Mouse (Mus musculus) ES-E14 (cell line): Measurements from ENCODE around the gene Rap2c. TPM values are rescaled to one million over a fixed set of nuclear protein-coding genes. Genes with fewer than 3 reads are reported as not detected.

Experiments used
- DNase-seq: peaks from one replicate; pipeline ENCODE4 v3.0.0-alpha.2; 2013; ENCODE audit warnings: low read depth, low spot score
- H3K27ac ChIP-seq: 2 replicates; pipeline ENCODE4 v1.5.1; 2012; ENCODE audit warnings: low read depth, mild to moderate bottlenecking, low read length, moderate library complexity, mixed read lengths; ENCODE audit not compliant: poor library complexity, insufficient read depth, severe bottlenecking
- H3K36me3 ChIP-seq: 2 replicates; pipeline ENCODE4 v1.6.1; 2012; ENCODE audit warnings: mild to moderate bottlenecking, low read length, moderate library complexity, mixed read lengths; ENCODE audit not compliant: control insufficient read depth, poor library complexity, insufficient read depth, severe bottlenecking
- H3K4me1 ChIP-seq, 2 experiments: fragments of 150-350 bp in 1 of 2; sonication (generic) in 1 of 2; 2 replicates each; pipeline ENCODE4 v1.6.1; 2012; ENCODE audit warnings: low read length in 2 of 2, mild to moderate bottlenecking in 1 of 2, mixed read lengths in 1 of 2; ENCODE audit not compliant: control insufficient read depth in 2 of 2, insufficient read depth in 2 of 2, poor library complexity in 1 of 2
- H3K4me3 ChIP-seq, 2 experiments: fragments of 150-350 bp in 1 of 2; sonication (generic) in 1 of 2; 2 replicates each; pipeline ENCODE4 v1.5.1; 2012; ENCODE audit warnings: low read length in 2 of 2, low read depth in 1 of 2, mild to moderate bottlenecking in 1 of 2, mixed read lengths in 1 of 2; ENCODE audit not compliant: insufficient read depth in 1 of 2, poor library complexity in 1 of 2, severe bottlenecking in 1 of 2
- H3K9ac ChIP-seq: 2 replicates; pipeline ENCODE4 v1.6.1; 2012; ENCODE audit warnings: low read depth, mild to moderate bottlenecking, low read length, mixed read lengths; ENCODE audit not compliant: poor library complexity, insufficient read depth, severe bottlenecking
- H3K9me3 ChIP-seq: fragments of 150-350 bp; sonication (generic); 2 replicates; pipeline ENCODE4 v1.6.1; 2012; ENCODE audit warnings: low read depth, mild to moderate bottlenecking, low read length; ENCODE audit not compliant: control insufficient read depth, insufficient read depth
- CHD2 ChIP-seq: IDR thresholded peaks from 2 replicates; pipeline ENCODE4 v1.6.1; 2014; ENCODE audit warnings: mild to moderate bottlenecking, low read depth, low read length, inconsistent platforms
- HCFC1 ChIP-seq: IDR thresholded peaks from 2 replicates; pipeline ENCODE4 v1.6.1; 2012; ENCODE audit warnings: low read length, inconsistent platforms, borderline replicate concordance; ENCODE audit not compliant: insufficient read depth
- MAFK ChIP-seq: IDR thresholded peaks from 2 replicates; pipeline ENCODE4 v1.6.1; 2014; ENCODE audit warnings: mild to moderate bottlenecking, low read depth, low read length, inconsistent platforms; ENCODE audit not compliant: insufficient read depth
- ZC3H11A ChIP-seq: IDR thresholded peaks from 2 replicates; pipeline ENCODE4 v1.6.1; 2012; ENCODE audit warnings: low read depth, mild to moderate bottlenecking, inconsistent platforms, low read length, borderline replicate concordance
- ZNF384 ChIP-seq: IDR thresholded peaks from 2 replicates; pipeline ENCODE4 v1.6.1; 2012; ENCODE audit warnings: low read depth, low read length, inconsistent platforms
- in situ Hi-C, 2 experiments: fragments of 600-800 bp; cut with MboI; formaldehyde crosslinking; loops; one replicate each; pipeline ENCODE4 v1.15.1; 2025; ENCODE audit warnings: low sequenced_read_pairs in 2 of 2, inconsistent platforms in 1 of 2; ENCODE audit not compliant: unreplicated experiment in 2 of 2
- total RNA-seq: library from RNA; depleted of rRNA; stranded (reverse); fragments of 300-350 nt; gene quantifications from 2 replicates; pipeline ENCODE4 v1.2.3, GENCODE M21; 2012

The Rap2c gene
- total RNA-seq, 1 experiment = 13.8 TPM

DNA sequence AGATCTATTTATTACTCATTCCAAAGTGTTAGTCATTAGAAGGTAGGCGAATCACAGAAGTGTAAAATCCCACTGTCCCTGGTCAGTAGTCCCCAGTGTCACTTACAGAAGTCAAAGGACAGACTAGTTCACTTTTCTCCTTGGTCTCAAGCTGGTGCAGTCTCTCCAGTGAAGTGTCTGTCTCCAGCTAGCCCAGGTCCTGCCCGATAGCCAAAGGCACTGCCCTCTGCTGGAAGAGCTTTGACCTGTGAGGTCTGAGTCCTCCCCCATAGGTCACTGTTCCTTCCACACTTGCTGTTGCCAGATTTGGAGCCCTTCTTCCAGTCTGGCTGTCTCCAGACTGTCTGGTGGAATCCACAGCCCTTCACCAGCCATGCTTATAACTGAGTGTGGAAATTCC is 2.1 kb upstream of the Rap2c start:
- DNase-seq = no peak
- H3K27ac ChIP-seq = no peak overlapping the region
- H3K36me3 ChIP-seq = no peaks in the 10 kb centered on the region
- TF ChIP-seq MAFK = no peak
- TF ChIP-seq ZC3H11A = no peak
- TF ChIP-seq ZNF384 = no peak
- TF ChIP-seq HCFC1 = no peak
- TF ChIP-seq CHD2 = no peak
- no peak overlapping the region for H3K9ac ChIP-seq
- no peaks in the 10 kb centered on the region for H3K4me1 ChIP-seq
- in situ Hi-C loops = no loop called here
- no peaks in the 10 kb centered on the region for H3K9me3 ChIP-seq
- no peak overlapping the region for H3K4me3 ChIP-seq

- Histone ChIP-seq H3K27ac (peak overlapping the region; percentile 64; the same call in 1 of the 2 replicates), H3K9ac (peak overlapping the region; percentile 84), H3K9me3 (no peaks in the 10 kb centered on the region), H3K36me3 (no peaks in the 10 kb centered on the region), H3K4me3 (peak overlapping the region; percentile 81 to 90), H3K4me1 (no peaks in the 10 kb centered on the region)
- TF ChIP-seq CHD2 = no peak
- no peak for TF ChIP-seq HCFC1
- no peak for TF ChIP-seq ZC3H11A
- TF ChIP-seq MAFK = no peak
- no peak for TF ChIP-seq ZNF384
- in situ Hi-C loops = no loop called here
- DNase-seq = no peak
Measured at GRCm38 (mm10) chrX:51018786-51019179, 965 bp upstream of the Rap2c start.

- Histone ChIP-seq H3K4me1 (no peaks in the 10 kb centered on the region), H3K9me3 (no peaks in the 10 kb centered on the region), H3K4me3 (peak overlapping the region in 1 of 2 experiments; percentile 84; a peak in 1 of 4 replicates), H3K27ac (no peak overlapping the region), H3K9ac (0 out of 2 replicates have a peak overlapping the region, but pooled peaks have one; percentile 15), H3K36me3 (no peaks in the 10 kb centered on the region)
- TF ChIP-seq ZNF384 (no peak), ZC3H11A (no peak)
- no peak for DNase-seq
- in situ Hi-C loops = no loop called here
Measured at GRCm38 (mm10) chrX:51016926-51017325, 892 bp downstream of the Rap2c start.

DNA sequence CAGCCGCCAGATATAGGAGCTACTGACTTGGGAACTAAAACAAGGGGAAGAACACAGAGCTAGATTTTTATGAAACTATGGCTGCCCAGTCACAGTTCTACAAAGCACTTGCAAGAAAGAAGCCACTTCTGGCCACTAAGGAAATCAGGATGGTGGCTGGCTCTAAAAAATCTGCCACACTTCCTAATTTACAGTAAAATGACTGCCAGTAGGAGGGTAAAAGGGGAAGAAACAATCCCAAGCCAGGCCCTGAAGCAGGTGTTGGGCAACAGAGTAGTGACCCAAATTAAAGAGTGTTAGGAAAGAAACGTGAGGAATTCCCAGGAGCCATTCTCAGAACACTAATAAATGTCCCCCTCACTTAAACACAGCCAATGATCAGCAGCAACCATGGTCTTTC is 5.5 kb downstream of the Rap2c start:
- Histone ChIP-seq H3K4me3 (no peak overlapping the region), H3K36me3 (no peaks in the 10 kb centered on the region), H3K9me3 (no peaks in the 10 kb centered on the region), H3K9ac (no peak overlapping the region), H3K4me1 (no peaks in the 10 kb centered on the region), H3K27ac (no peak overlapping the region)
- in situ Hi-C loops = no loop called here
- no peak for DNase-seq
- no peak for TF ChIP-seq HCFC1
- TF ChIP-seq MAFK = no peak
- no peak for TF ChIP-seq ZC3H11A
- TF ChIP-seq CHD2 = no peak
- TF ChIP-seq ZNF384 = no peak

DNA sequence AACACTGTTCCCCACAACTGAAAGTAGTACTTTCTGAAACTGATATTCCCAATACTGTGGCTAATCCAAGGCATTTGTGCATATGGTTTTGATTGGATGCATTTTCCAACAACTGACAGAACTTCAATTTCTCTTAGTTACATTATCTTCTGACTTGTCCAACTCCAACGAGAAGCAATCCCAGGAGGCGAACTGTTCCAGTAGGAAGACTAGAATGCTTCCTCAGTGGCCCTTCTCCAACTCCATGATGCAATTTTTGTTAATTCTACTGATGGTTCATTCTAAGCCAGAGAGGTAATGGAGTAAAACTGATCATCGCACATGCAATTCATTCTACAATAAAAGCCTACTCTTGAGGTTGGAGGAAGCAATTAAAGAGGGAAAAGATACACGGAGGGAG is 7.5 kb downstream of the Rap2c start:
- Histone ChIP-seq H3K9ac (no peak overlapping the region), H3K36me3 (no peaks in the 10 kb centered on the region), H3K9me3 (no peaks in the 10 kb centered on the region), H3K4me3 (no peak overlapping the region), H3K27ac (no peak overlapping the region), H3K4me1 (no peaks in the 10 kb centered on the region)
- no peak for DNase-seq
- no peak for TF ChIP-seq HCFC1
- no peak for TF ChIP-seq ZC3H11A
- no peak for TF ChIP-seq CHD2
- no peak for TF ChIP-seq ZNF384
- TF ChIP-seq MAFK = no peak
- in situ Hi-C loops = no loop called here
